Mouse (Mus musculus) neural tube, embryonic 11.5 days (tissue): Measurements from ENCODE around the gene Pde4c. TPM values are rescaled to one million over a fixed set of nuclear protein-coding genes. Genes with fewer than 3 reads are reported as not detected.

Experiments used
- ATAC-seq: fragments of 200-750 bp; cut with Nextera tagmentation; 2 replicates; pipeline ENCODE4 v1.8.0; 2017; ENCODE audit warnings: moderate number of reproducible peaks, mild to moderate bottlenecking, moderate TSS enrichment, moderate library complexity; ENCODE audit not compliant: insufficient read depth, low FRiP score, low TSS enrichment
- DNase-seq: peaks from one replicate; pipeline ENCODE4 v3.0.0-alpha.2; 2015; ENCODE audit warnings: low spot score
- H3K27ac ChIP-seq: fragments of 300-500 bp; sonication (generic); 2 replicates; pipeline ENCODE4 v1.5.1; 2014; ENCODE audit warnings: low read depth, mild to moderate bottlenecking, low read length
- H3K27me3 ChIP-seq: fragments of 300-500 bp; sonication (generic); 2 replicates; pipeline ENCODE4 v1.6.1; 2014; ENCODE audit warnings: mild to moderate bottlenecking, low read length, mixed read lengths; ENCODE audit not compliant: control insufficient read depth, insufficient read depth
- H3K36me3 ChIP-seq: fragments of 300-500 bp; sonication (generic); 2 replicates; pipeline ENCODE4 v1.6.1; 2014; ENCODE audit warnings: mild to moderate bottlenecking, low read length, moderate library complexity, mixed read lengths; ENCODE audit not compliant: control insufficient read depth, insufficient read depth
- H3K4me1 ChIP-seq: fragments of 300-500 bp; sonication (generic); 2 replicates; pipeline ENCODE4 v1.6.1; 2014; ENCODE audit warnings: low read length, mixed read lengths; ENCODE audit not compliant: control insufficient read depth, insufficient read depth
- H3K4me2 ChIP-seq: fragments of 300-500 bp; sonication (generic); 2 replicates; pipeline ENCODE4 v1.6.1; 2014; ENCODE audit warnings: low read depth, mild to moderate bottlenecking, moderate library complexity
- H3K4me3 ChIP-seq: fragments of 300-500 bp; sonication (generic); 2 replicates; pipeline ENCODE4 v1.5.1; 2014; ENCODE audit warnings: low read depth, low read length
- H3K9ac ChIP-seq: fragments of 300-500 bp; sonication (generic); 2 replicates; pipeline ENCODE4 v1.6.1; 2014; ENCODE audit warnings: mild to moderate bottlenecking, low read length
- H3K9me3 ChIP-seq: fragments of 300-500 bp; sonication (generic); 2 replicates; pipeline ENCODE4 v1.6.1; 2016; ENCODE audit warnings: low read length; ENCODE audit not compliant: control insufficient read depth
- WGBS: fragments of 180-500 bp; shearing (Covaris S2); extraction: QIAGEN DNeasy Blood & Tissue Kit; methylation state at CpG from one replicate; pipeline ENCODE4 v1.1.7; 2014; 5-methylcytosine and 5-hydroxymethylcytosine counted together
- polyA plus RNA-seq: library from polyadenylated mRNA; unstranded; fragments of >200 nt; fragmentation: Nextera tagmentation; extraction: Ambion mirVana; gene quantifications from 2 replicates; pipeline ENCODE4 v1.2.1, GENCODE M21; 2014

The Pde4c gene
- polyA plus RNA-seq, 1 experiment from 2014 or later = 0.42 TPM

- WGBS = 94% methylated on average over 6 of the region's 6 CpGs
- Histone ChIP-seq H3K4me1 (peaks cover 11% of the 10 kb centered on the region), H3K9me3 (no peaks in the 10 kb centered on the region), H3K4me3 (no peak overlapping the region), H3K27ac (no peak overlapping the region), H3K27me3 (no peaks in the 10 kb centered on the region), H3K9ac (no peak overlapping the region), H3K36me3 (no peaks in the 10 kb centered on the region), H3K4me2 (no peak overlapping the region)
- ATAC-seq (no peak), DNase-seq (peak; percentile 9)
These were observed 33.0 kb downstream of the Pde4c start for GRCm38 (mm10) chr8:70756476-70757040.

DNA sequence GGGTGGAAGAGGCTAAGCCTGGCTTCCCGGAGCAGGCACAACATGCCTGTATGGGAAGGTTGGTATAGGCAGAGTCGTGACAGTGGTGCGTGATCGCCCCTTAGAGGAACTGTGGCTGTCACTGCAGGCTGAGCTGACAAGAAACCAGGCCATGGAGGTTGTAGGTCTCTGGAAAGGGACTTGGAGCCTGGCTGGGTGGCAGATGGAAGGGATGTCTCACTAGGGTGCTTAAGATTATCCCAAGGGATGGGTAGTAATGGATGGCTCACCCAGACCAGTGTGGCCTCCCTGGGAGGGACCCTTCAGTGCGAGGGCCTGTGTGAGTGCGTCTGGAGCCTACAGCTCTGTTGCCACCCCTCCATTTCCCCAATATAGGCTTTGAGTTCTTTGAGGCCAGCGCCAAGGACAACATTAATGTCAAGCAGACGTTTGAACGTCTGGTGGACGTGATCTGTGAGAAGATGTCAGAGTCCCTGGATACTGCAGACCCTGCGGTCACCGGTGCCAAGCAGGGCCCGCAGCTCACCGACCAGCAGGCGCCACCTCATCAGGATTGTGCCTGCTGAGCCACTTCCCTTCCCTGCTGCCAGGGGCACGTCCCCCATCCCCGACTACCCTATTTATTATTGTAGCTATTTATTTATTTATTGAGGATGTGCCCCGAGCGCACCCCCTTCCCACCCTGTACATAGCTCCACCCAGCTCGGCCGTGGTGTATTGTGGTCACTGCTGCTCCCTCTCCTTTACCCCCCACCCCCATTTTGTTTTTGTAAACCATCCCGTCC lies 34.2 kb downstream of the Pde4c start:
- DNase-seq (peak; percentile 26), ATAC-seq (no peak)
- no peaks in the 10 kb centered on the region for H3K27me3 ChIP-seq
- no peaks in the 10 kb centered on the region for H3K36me3 ChIP-seq
- peaks cover 11% of the 10 kb centered on the region for H3K4me1 ChIP-seq
- 69% methylated on average over 22 of the region's 22 CpGs for WGBS
- no peak overlapping the region for H3K9ac ChIP-seq
- no peak overlapping the region for H3K4me2 ChIP-seq
- H3K27ac ChIP-seq = 0 out of 2 replicates have a peak overlapping the region, but pooled peaks have one; percentile 27
- no peak overlapping the region for H3K4me3 ChIP-seq
- no peaks in the 10 kb centered on the region for H3K9me3 ChIP-seq

- no peak overlapping the region for H3K27ac ChIP-seq
- no peaks in the 10 kb centered on the region for H3K9me3 ChIP-seq
- no peak overlapping the region for H3K9ac ChIP-seq
- peaks cover 11% of the 10 kb centered on the region for H3K4me1 ChIP-seq
- DNase-seq = peak; percentile 7
- no peak overlapping the region for H3K4me2 ChIP-seq
- 82% methylated on average over 7 of the region's 7 CpGs for WGBS
- no peak overlapping the region for H3K4me3 ChIP-seq
- H3K36me3 ChIP-seq = no peaks in the 10 kb centered on the region
- no peak for ATAC-seq
- H3K27me3 ChIP-seq = no peaks in the 10 kb centered on the region
These were observed 34.7 kb downstream of the Pde4c start for GRCm38 (mm10) chr8:70758308-70758615.

GRCm38 (mm10) chr8:70758616-70759561 lies 35.4 kb downstream of the Pde4c start:
- DNase-seq (no peak), ATAC-seq (no peak)
- H3K4me1 ChIP-seq = peaks cover 11% of the 10 kb centered on the region
- H3K27ac ChIP-seq = no peak overlapping the region
- no peaks in the 10 kb centered on the region for H3K36me3 ChIP-seq
- no peak overlapping the region for H3K4me2 ChIP-seq
- no peak overlapping the region for H3K9ac ChIP-seq
- no peaks in the 10 kb centered on the region for H3K9me3 ChIP-seq
- WGBS = 75% methylated on average over 19 of the region's 19 CpGs
- no peak overlapping the region for H3K4me3 ChIP-seq
- no peaks in the 10 kb centered on the region for H3K27me3 ChIP-seq

DNA sequence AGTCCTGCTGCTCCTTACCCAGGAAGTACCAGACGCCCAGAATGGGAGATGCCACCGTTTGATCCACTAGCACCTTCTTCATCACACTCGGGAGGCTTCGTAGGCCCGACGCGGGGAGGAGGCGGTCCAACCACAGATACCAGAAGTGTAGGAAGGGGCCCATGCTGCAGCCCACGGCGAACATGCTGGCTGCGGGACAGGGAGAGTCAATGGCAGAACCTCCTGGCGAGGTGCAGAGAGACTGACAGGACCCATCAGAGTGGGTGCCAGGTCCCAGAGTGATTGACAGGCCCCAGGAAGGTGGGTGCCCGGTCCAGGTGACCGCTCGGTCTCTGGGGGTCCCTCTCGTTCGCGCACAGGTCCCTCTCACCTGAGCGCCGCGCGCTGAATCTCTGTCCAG lies 36.8 kb downstream of the Pde4c start:
- Histone ChIP-seq H3K4me1 (peaks cover 6% of the 10 kb centered on the region), H3K4me2 (peak overlapping the region; percentile 99), H3K9me3 (no peaks in the 10 kb centered on the region), H3K4me3 (peak overlapping the region; percentile 64), H3K9ac (peak overlapping the region; percentile 68), H3K27me3 (no peaks in the 10 kb centered on the region), H3K36me3 (no peaks in the 10 kb centered on the region), H3K27ac (peak overlapping the region; percentile 74; the same call in 1 of the 2 replicates)
- DNase-seq (no peak), ATAC-seq (peak; percentile 10)
- WGBS = under 1% methylated on average over 13 of the region's 22 CpGs

DNA sequence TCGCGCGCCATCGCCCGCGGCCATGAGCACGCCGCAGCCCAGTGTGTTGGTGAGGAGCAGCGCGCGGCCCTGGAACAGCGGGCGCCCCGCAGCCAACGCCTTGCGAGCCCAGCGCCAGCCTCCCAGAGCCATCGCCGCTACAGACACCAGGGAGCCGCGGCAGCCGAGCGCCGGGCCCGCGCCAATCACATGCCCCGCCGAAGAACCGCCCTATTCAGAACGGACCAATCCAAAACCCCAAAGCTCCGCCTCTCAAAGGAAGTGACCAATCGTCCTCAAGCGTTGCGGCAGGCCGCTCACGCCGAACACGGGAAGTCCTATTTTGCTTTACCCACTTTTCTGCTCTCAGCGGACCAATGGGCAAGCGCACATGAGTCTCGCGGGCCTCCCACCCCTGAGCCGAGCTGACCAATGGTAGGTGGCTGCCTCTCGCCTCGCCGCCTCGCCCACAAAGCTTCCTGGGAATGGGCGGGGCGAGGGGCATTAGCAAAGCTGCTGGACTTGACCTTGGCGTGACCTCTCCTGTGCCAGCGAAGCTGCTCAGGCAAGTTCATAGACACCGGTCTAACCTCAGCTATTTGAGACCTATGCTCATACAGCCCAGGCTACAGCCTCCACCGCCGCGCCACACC lies 37.4 kb downstream of the Pde4c start, which contains the start of gene Mpv17l2:
Mpv17l2 (minus strand) TSS at position 172 of the 632 bp plus-strand sequence.
- peak within 1 kb of the TSS; percentile 99 for H3K4me2 ChIP-seq
- no peaks in the 10 kb centered on the region for H3K9me3 ChIP-seq
- WGBS = under 1% methylated on average over 52 of the region's 55 CpGs
- no peaks in the 10 kb centered on the region for H3K27me3 ChIP-seq
- peaks cover 9% of the 10 kb centered on the region for H3K4me1 ChIP-seq
- ATAC-seq (peak; percentile 95), DNase-seq (peak; percentile 95)
- peak within 1 kb of the TSS; percentile 68 for H3K9ac ChIP-seq
- H3K27ac ChIP-seq = peak within 1 kb of the TSS; percentile 74; the same call in 1 of the 2 replicates
- no peaks in the 10 kb centered on the region for H3K36me3 ChIP-seq
- peak within 1 kb of the TSS; percentile 64 for H3K4me3 ChIP-seq

DNA sequence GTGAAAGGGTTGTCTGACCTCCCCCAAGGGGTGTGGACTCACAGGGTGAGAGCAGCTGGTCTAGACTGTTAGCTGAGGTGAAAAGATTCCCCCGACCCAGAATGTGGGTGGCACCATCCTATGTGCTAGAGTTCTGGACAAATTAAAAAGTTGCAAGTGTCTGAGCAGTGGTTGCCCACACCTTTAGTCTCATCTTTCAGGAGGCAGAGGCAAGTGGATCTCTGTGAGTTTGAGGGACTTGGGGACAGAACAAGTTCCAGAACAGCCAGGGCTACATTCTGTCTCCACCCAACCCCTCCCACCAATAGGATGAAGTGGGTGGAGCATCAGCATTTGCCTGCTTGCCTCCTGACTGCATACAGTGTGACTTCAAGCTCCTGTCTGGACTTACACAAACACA lies 38.6 kb downstream of the Pde4c start:
- Histone ChIP-seq H3K27me3 (no peaks in the 10 kb centered on the region), H3K9me3 (no peaks in the 10 kb centered on the region), H3K9ac (no peak overlapping the region), H3K4me2 (no peak overlapping the region), H3K4me3 (no peak overlapping the region), H3K27ac (no peak overlapping the region), H3K36me3 (no peaks in the 10 kb centered on the region), H3K4me1 (peaks cover 19% of the 10 kb centered on the region)
- WGBS = 86% methylated on average over 1 of the region's 1 CpGs
- ATAC-seq = no peak
- no peak for DNase-seq

DNA sequence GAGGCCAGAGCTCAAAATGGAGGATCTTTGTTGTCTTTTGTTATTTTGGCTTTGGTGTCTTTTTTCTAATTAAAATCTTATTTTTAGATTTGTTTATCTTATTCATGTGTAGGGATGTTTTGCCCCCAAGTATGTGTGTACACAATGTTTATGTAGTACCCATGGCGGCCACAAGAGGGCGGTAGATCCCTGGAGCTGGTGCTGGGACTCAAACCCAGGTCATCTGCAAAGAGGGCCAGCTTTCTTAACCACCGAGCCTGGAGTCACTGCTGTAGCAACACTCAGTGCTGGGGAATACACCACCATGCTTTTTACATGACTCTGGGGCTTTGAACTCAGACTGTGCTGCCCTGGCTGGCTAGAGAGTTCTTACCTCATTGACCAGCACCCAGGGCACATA lies 39.8 kb downstream of the Pde4c start:
- Histone ChIP-seq H3K9ac (no peak overlapping the region), H3K36me3 (peaks cover under 1% of the 10 kb centered on the region; the same call in 1 of the 2 replicates), H3K27ac (no peak overlapping the region), H3K4me3 (no peak overlapping the region), H3K27me3 (no peaks in the 10 kb centered on the region), H3K4me1 (peaks cover 19% of the 10 kb centered on the region), H3K9me3 (no peaks in the 10 kb centered on the region), H3K4me2 (no peak overlapping the region)
- ATAC-seq = no peak
- DNase-seq = peak; percentile 57
- 8% methylated on average over 3 of the region's 3 CpGs for WGBS
